Comparison of ENCODE assay signal across 24 mouse cellular contexts in genomic region chrX:136749329-136749728, GRCm38 (mm10). TPM values are rescaled to one million over a fixed set of nuclear protein-coding genes. Genes with fewer than 3 reads are reported as not detected.
"Had no signal": no experiment of that assay in that cellular context is flagged by ENCODE, and none has a peak within 500 bp of the region (broad histone marks: within the 10 kb centered on the region; RNA-seq: fewer than 3 reads in every experiment).

No protein-coding gene starts in this region.

- H3K4me3 ChIP-seq: limb, embryonic 10.5 days; limb, embryonic 13.5 days; liver, embryonic 13.5 days; stomach, embryonic 15.5 days had no signal

- H3K4me1 ChIP-seq: limb, embryonic 10.5 days; limb, embryonic 13.5 days; liver, embryonic 13.5 days; stomach, embryonic 15.5 days had no signal

- H3K27ac ChIP-seq: kidney, postnatal 0 days; limb, embryonic 10.5 days; limb, embryonic 13.5 days; liver, embryonic 13.5 days; stomach, embryonic 15.5 days had no signal

- DNase-seq: kidney, adult 2 months; kidney, postnatal 25 days; liver, embryonic 13.5 days; lung, adult 2 months; lung, postnatal 14 days; lung, postnatal 4 days; midbrain, embryonic 14.5 days; right cerebral cortex, postnatal 14 days; spleen, adult 18-20 months; thymus, postnatal 25 days had no signal

RNA-seq across cellular contexts. Expression of gene Glra4, which starts 30.6 kb away (rescaled TPM):
- total RNA-seq: left cerebral cortex, adult 18-20 months; liver, adult 2 months; megakaryocyte progenitor cell, adult 5-6 weeks; megakaryocyte-erythroid progenitor cell, adult 5-6 weeks had no signal
- polyA plus RNA-seq: intestine, postnatal 0 days; kidney, adult 2 months; kidney, postnatal 0 days; liver, adult 2 months; liver, embryonic 13.5 days; liver, embryonic 16.5 days; lung, adult 2 months; midbrain, embryonic 11.5 days; midbrain, embryonic 14.5 days; midbrain, postnatal 0 days; neural tube, embryonic 11.5 days; thymus, postnatal 0 days had no signal
